Mouse (Mus musculus): ENCODE data around the gene Dcpp1. TPM values are rescaled to one million over a fixed set of nuclear protein-coding genes. Genes with fewer than 3 reads are reported as not detected.
"Not testable (repeated sequence)": the region's sequence is repeated elsewhere in the genome, so short reads cannot be mapped to it uniquely, and the experiment has no call there.

Dcpp1 gene
- total RNA-seq, 2 experiments from 2014 or later: not detected

DNA sequence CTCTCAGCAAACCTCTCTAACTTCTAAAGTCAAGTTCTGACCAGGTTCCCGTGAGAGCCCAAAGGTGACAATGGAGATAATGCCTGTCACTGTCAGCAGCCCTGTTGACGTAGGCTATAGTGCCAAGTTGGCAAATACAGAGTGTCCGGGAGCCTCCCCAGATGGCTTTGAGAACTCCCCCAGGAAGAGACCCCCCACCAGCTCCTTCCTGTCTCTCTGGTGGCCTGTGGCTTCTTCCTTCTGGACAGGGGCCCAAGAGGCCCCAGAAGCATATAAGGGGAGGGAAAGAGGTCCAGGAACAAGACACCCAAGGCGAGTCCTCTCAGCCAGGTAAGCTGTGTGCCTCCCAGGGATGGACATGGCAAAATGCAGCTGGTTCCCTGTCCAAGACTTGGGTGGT, 36.5 kb downstream of the Dcpp1 start, which contains the start of gene Dcpp3:
TSS of gene Dcpp3 (plus strand) at position 301 of the 400 bp plus-strand sequence.
- intact Hi-C loops (cut with DNase I); DNase-seq (ENCODE audit: low spot score in 2 of 2): not testable (repeated sequence)

DNA sequence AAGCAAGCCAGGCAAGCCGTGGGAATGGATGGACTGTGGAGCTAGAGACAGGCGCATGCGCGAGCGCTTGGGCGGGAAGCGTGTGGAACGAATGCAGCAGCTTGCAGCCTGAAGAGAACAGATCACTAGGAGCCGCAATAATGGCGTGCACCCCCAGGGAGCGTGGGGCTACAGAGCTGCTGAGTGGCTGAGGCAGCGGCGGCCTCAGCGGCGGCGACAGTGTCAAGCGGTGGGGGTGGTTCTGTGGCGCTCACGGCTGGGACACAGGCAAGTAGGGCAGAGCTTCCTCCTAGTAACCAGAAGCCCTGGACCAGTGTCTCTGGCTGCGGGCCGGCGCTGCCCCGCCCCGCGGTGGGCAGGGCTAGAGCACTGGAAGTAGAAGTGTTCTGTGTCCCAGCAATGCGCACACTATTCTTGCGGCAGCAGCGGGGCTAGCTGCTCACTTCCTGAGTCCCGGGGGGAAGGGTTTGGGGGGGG, 43.9 kb downstream of the Dcpp1 start:
- DNase-seq (ENCODE audit: low spot score in 2 of 2): peak; percentile 85 to 86
- intact Hi-C loops (cut with DNase I): no loop called here

DNA sequence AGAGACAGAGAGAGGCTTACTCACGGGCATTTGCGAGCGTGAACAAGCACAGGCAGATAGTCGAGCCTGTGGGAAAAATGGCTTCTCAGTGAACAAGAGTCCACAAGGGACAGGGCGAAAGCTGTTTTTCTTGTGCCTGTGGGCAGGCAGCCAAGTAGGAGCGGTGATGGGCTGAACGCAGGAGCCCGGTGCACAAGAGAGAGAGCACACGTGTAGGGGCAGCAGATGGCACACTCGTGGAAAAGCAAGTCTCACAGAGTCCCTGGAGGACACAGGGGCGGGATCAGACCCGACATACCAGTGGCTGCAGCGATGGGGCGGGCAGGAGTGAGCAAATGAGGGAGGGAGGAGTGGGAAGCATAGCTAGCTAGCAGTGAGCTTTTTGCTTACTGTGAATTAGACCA, 44.4 kb downstream of the Dcpp1 start:
- peak; percentile 50 to 52 for DNase-seq (ENCODE audit: low spot score in 2 of 2)
- intact Hi-C loops (cut with DNase I): no loop called here

DNA sequence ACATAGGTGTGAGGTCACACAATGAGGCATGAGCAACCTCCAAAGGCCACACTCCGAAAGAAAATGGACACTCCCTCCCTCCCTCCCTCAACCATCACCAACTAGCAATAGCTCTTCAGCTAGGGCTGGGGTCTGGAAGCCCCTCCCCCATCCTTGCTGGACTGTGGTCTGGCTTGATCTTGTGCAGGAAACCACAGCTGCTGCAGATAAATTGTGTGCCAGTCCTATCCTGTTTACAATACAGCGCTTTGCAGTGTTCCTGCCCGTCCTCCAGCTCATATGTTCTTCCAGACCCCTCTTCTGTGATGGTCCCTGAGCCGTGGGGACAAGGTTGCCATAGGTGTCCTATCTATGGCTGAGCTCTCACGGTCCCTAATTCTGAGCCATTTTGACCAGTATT, 50.5 kb downstream of the Dcpp1 start:
- DNase-seq (ENCODE audit: low spot score in 2 of 2): no peak
- intact Hi-C loops (cut with DNase I): no loop called here

Other genes starting within 250 kb of the Dcpp1 start
- under 1 TPM; 0.12 to 0.16 TPM for gene Mmp25, start 235.6 kb upstream of the Dcpp1 start, total RNA-seq (2021)
- not detected for gene Bicdl2, start 220.4 kb upstream of the Dcpp1 start, total RNA-seq (2021)
- 100 to 1,000 TPM; 126 to 137 TPM for gene Hcfc1r1, start 207.3 kb upstream of the Dcpp1 start, total RNA-seq (2021)
- gene Thoc6, start 207.0 kb upstream of the Dcpp1 start, total RNA-seq (2021): 1 to 10 TPM; 5.3 to 7.0 TPM
- gene Tnfrsf12a, start 203.4 kb upstream of the Dcpp1 start, total RNA-seq (2021): 1 to 10 TPM; 8.8 to 9.9 TPM
- gene Cldn6, start 201.6 kb upstream of the Dcpp1 start, total RNA-seq (2021): not detected
- under 1 TPM in 1 of 2 experiments, not detected in 1; 0.30 TPM for gene Cldn9, start 196.8 kb upstream of the Dcpp1 start, total RNA-seq (2021)
- gene 1520401A03Rik, start 158.1 kb upstream of the Dcpp1 start, total RNA-seq (2021): under 1 TPM in 1 of 2 experiments, not detected in 1; 0.10 TPM
- gene Pkmyt1, start 154.5 kb upstream of the Dcpp1 start, total RNA-seq (2021): 1 to 10 TPM; 4.1 to 4.7 TPM
- gene Paqr4, start 140.0 kb upstream of the Dcpp1 start, total RNA-seq (2021): 10 to 100 TPM; 58.7 to 62.9 TPM
- gene Kremen2, start 135.0 kb upstream of the Dcpp1 start, total RNA-seq (2021): under 1 TPM; 0.48 to 0.81 TPM
- 100 to 1,000 TPM; 354 to 411 TPM for gene Flywch1, start 109.3 kb upstream of the Dcpp1 start, total RNA-seq (2021)
- gene Flywch2, start 94.8 kb upstream of the Dcpp1 start, total RNA-seq (2021): 10 to 100 TPM; 11.4 to 16.2 TPM
- 100 to 1,000 TPM; 420 to 743 TPM for gene Srrm2, start 90.3 kb upstream of the Dcpp1 start, total RNA-seq (2021)
- 100 to 1,000 TPM; 330 to 406 TPM for gene Elob, start 51.7 kb upstream of the Dcpp1 start, total RNA-seq (2021)
- not detected for gene Prss33, start 44.8 kb upstream of the Dcpp1 start, total RNA-seq (2021)
- gene Prss32, start 37.0 kb upstream of the Dcpp1 start, total RNA-seq (2021): not detected
- gene Prss41, start 36.7 kb upstream of the Dcpp1 start, total RNA-seq (2021): 1 to 10 TPM; 1.5 to 1.6 TPM
- not detected for gene Prss21, start 12.8 kb upstream of the Dcpp1 start, total RNA-seq (2021)
- gene Dcpp2, start within 50 bp of the Dcpp1 start, total RNA-seq (2021): not detected
- not detected for gene Dcpp3, start 36.6 kb downstream of the Dcpp1 start, total RNA-seq (2021)
- gene Sbp, start 60.8 kb downstream of the Dcpp1 start, total RNA-seq (2021): not detected
- not detected for gene Sbpl, start 74.4 kb downstream of the Dcpp1 start, total RNA-seq (2021)
- gene Prss30, start 99.7 kb downstream of the Dcpp1 start, total RNA-seq (2021): under 1 TPM; 0.20 to 0.68 TPM
- 1 to 10 TPM; 1.2 to 1.8 TPM for gene Prss22, start 117.2 kb downstream of the Dcpp1 start, total RNA-seq (2021)
- not detected for gene Prss27, start 157.3 kb downstream of the Dcpp1 start, total RNA-seq (2021)
- gene Kctd5, start 192.6 kb downstream of the Dcpp1 start, total RNA-seq (2021): 10 to 100 TPM; 23.6 to 24.8 TPM

All from left cerebral cortex, postnatal 36 days (tissue).